Mouse (Mus musculus) mature B cell (primary cell): ENCODE data around the gene Ccdc171.

ENCODE experiments used
- in situ Hi-C: fragments of 300-500 bp; cut with MboI; formaldehyde crosslinking; loops from 2 replicates; pipeline ENCODE4 v1.14.3; 2019

Gene Ccdc171

GRCm38 (mm10) chr4:83794315-83794922 lies 269.1 kb downstream of the Ccdc171 start:
- in situ Hi-C loops = no loop called here

GRCm38 (mm10) chr4:83794930-83795459 lies 269.6 kb downstream of the Ccdc171 start:
- in situ Hi-C loops = no loop called here

- in situ Hi-C loops = no loop called here
Measured at GRCm38 (mm10) chr4:83797976-83798375, 272.6 kb downstream of the Ccdc171 start.

GRCm38 (mm10) chr4:83798674-83799430 lies 273.5 kb downstream of the Ccdc171 start:
- in situ Hi-C loops = no loop called here

- in situ Hi-C loops = no loop called here
Measured at GRCm38 (mm10) chr4:83800402-83800801, 275.1 kb downstream of the Ccdc171 start.

- in situ Hi-C loops = no loop called here
Measured at GRCm38 (mm10) chr4:83816925-83817324, 291.6 kb downstream of the Ccdc171 start.

GRCm38 (mm10) chr4:83829718-83830459 lies 304.5 kb downstream of the Ccdc171 start:
- in situ Hi-C loops = no loop called here

- in situ Hi-C loops = no loop called here
Measured at GRCm38 (mm10) chr4:83830891-83831880, 305.8 kb downstream of the Ccdc171 start.

- in situ Hi-C loops = no loop called here
Measured at GRCm38 (mm10) chr4:83839077-83839476, 313.7 kb downstream of the Ccdc171 start.

GRCm38 (mm10) chr4:83846304-83846703 lies 321.0 kb downstream of the Ccdc171 start:
- in situ Hi-C loops = no loop called here

- in situ Hi-C loops = no loop called here
Measured at GRCm38 (mm10) chr4:83853885-83854284, 328.5 kb downstream of the Ccdc171 start.

GRCm38 (mm10) chr4:83861706-83862105 lies 336.4 kb downstream of the Ccdc171 start:
- in situ Hi-C loops = no loop called here

- in situ Hi-C loops = no loop called here
Measured at GRCm38 (mm10) chr4:83862295-83862694, 336.9 kb downstream of the Ccdc171 start.

GRCm38 (mm10) chr4:83876600-83876999 lies 351.3 kb downstream of the Ccdc171 start:
- in situ Hi-C loops = no loop called here

- in situ Hi-C loops = no loop called here
Measured at GRCm38 (mm10) chr4:83878236-83878635, 352.9 kb downstream of the Ccdc171 start.

GRCm38 (mm10) chr4:83888459-83889054 lies 363.2 kb downstream of the Ccdc171 start:
- in situ Hi-C loops = no loop called here

GRCm38 (mm10) chr4:83902081-83902645 lies 376.8 kb downstream of the Ccdc171 start:
- in situ Hi-C loops = no loop called here
